Mouse (Mus musculus) cerebellum, adult 2 months (tissue): Measurements from ENCODE around the gene Kat2b. TPM values are rescaled to one million over a fixed set of nuclear protein-coding genes. Genes with fewer than 3 reads are reported as not detected.
"Not testable (repeated sequence)": the region's sequence is repeated elsewhere in the genome, so short reads cannot be mapped to it uniquely, and the experiment has no call there.

ENCODE experiments used
- DNase-seq, 2 experiments: peaks; one replicate each; pipeline ENCODE4 v3.0.0; 2021
- H3K27ac ChIP-seq: fragments of 200-500 bp; 2 replicates; pipeline ENCODE4 v1.5.1; 2012; ENCODE audit warnings: low read length, control low read depth, inconsistent platforms; ENCODE audit not compliant: insufficient read depth
- H3K27me3 ChIP-seq: fragments of 200-500 bp; 2 replicates; pipeline ENCODE4 v1.6.1; 2012; ENCODE audit warnings: inconsistent platforms, mild to moderate bottlenecking, low read length, moderate library complexity; ENCODE audit not compliant: control insufficient read depth, insufficient read depth
- H3K4me1 ChIP-seq: fragments of 200-500 bp; 2 replicates; pipeline ENCODE4 v1.6.1; 2011; ENCODE audit warnings: low read length; ENCODE audit not compliant: control insufficient read depth, insufficient read depth
- H3K4me3 ChIP-seq: fragments of 200-500 bp; replicated peaks from 2 replicates; pipeline ENCODE3; 2011; ENCODE audit warnings: mild to moderate bottlenecking, low read depth, low read length, control low read depth; ENCODE audit not compliant: insufficient read depth
- CTCF ChIP-seq: fragments of 200-500 bp; IDR thresholded peaks from 2 replicates; pipeline ENCODE4 v1.5.1; 2011; ENCODE audit warnings: low read depth, mild to moderate bottlenecking, control low read depth, low read length, moderate library complexity, borderline replicate concordance; ENCODE audit not compliant: insufficient read depth
- POLR2A ChIP-seq: fragments of 200-500 bp; IDR thresholded peaks from 2 replicates; pipeline ENCODE4 v1.6.1; 2011; ENCODE audit warnings: low read length, control low read depth, borderline replicate concordance; ENCODE audit not compliant: insufficient read depth
- WGBS: fragments of 180-500 bp; shearing (Covaris S2); methylation state at CpG from one replicate; pipeline ENCODE4 v1.1.7; 2018; 5-methylcytosine and 5-hydroxymethylcytosine counted together
- polyA plus RNA-seq: library from polyadenylated mRNA; depleted of rRNA; stranded (reverse); fragments of >200 nt; gene quantifications from 2 replicates; pipeline ENCODE4 v1.2.3, GENCODE M21; 2012

The Kat2b gene
- polyA plus RNA-seq, 1 experiment = 40.5 TPM

GRCm38 (mm10) chr17:53678716-53679115 lies 112.1 kb downstream of the Kat2b start:
- DNase-seq = peak; percentile 75 to 91
- Histone ChIP-seq H3K27ac (peak overlapping the region; percentile 86), H3K4me3 (no peak overlapping the region), H3K4me1 (peaks cover 4% of the 10 kb centered on the region; the same call in 1 of the 2 replicates), H3K27me3 (no peaks in the 10 kb centered on the region)
- TF ChIP-seq POLR2A = peak; percentile 38; the same call in 1 of the 2 replicates
- peak; percentile 77 for TF ChIP-seq CTCF
- WGBS = 9% methylated on average over 8 of the region's 8 CpGs

GRCm38 (mm10) chr17:53688321-53688720 lies 121.7 kb downstream of the Kat2b start:
- no peak for TF ChIP-seq CTCF
- TF ChIP-seq POLR2A = no peak
- H3K27ac ChIP-seq = no peak overlapping the region
- no peak overlapping the region for H3K4me3 ChIP-seq

GRCm38 (mm10) chr17:53688877-53689802 lies 122.5 kb downstream of the Kat2b start, which contains the start of gene Sgo1:
TSS of gene Sgo1 (minus strand) at chr17:53689333.
- under 1% methylated on average over 78 of the region's 78 CpGs for WGBS
- Histone ChIP-seq H3K4me1 (no peaks in the 10 kb centered on the region), H3K27ac (peak within 1 kb of the TSS; percentile 86), H3K4me3 (peak within 1 kb of the TSS; percentile 77), H3K27me3 (no peaks in the 10 kb centered on the region)
- TF ChIP-seq POLR2A (peak; percentile 93), CTCF (peak; percentile 51; the same call in 1 of the 2 replicates)
- DNase-seq = peak; percentile 96 to 97

More at GRCm38 (mm10) chr17:53688321-53688720, 121.7 kb downstream of the Kat2b start:
- DNase-seq = no peak
- Histone ChIP-seq H3K4me1 (no peaks in the 10 kb centered on the region), H3K27me3 (no peaks in the 10 kb centered on the region)
- WGBS = 13% methylated on average over 1 of the region's 1 CpGs

GRCm38 (mm10) chr17:53689946-53690345 lies 123.3 kb downstream of the Kat2b start:
- Histone ChIP-seq H3K27ac (peak overlapping the region; percentile 86), H3K4me1 (no peaks in the 10 kb centered on the region), H3K4me3 (peak overlapping the region; percentile 77), H3K27me3 (no peaks in the 10 kb centered on the region)
- 13% methylated on average over 7 of the region's 7 CpGs for WGBS
- DNase-seq = no peak
- TF ChIP-seq POLR2A (no peak), CTCF (no peak)

GRCm38 (mm10) chr17:53694039-53694438 lies 127.4 kb downstream of the Kat2b start:
- no peaks in the 10 kb centered on the region for H3K27me3 ChIP-seq
- H3K4me3 ChIP-seq = no peak overlapping the region
- DNase-seq = peak; percentile 40 to 58
- H3K27ac ChIP-seq = no peak overlapping the region
- TF ChIP-seq POLR2A = no peak
- peak; percentile 52; the same call in 1 of the 2 replicates for TF ChIP-seq CTCF
- whole genome bisulfite sequencing = 74% methylated on average over 2 of the region's 2 CpGs
- H3K4me1 ChIP-seq = no peaks in the 10 kb centered on the region

GRCm38 (mm10) chr17:53697521-53697920 lies 130.9 kb downstream of the Kat2b start:
- not testable (repeated sequence) for H3K27ac ChIP-seq, H3K4me1 ChIP-seq, H3K27me3 ChIP-seq, DNase-seq, H3K4me3 ChIP-seq
- 90% methylated on average over 8 of the region's 8 CpGs for WGBS

- WGBS = 64% methylated on average over 1 of the region's 1 CpGs
- DNase-seq = no peak
- H3K4me3 ChIP-seq = no peak overlapping the region
- no peaks in the 10 kb centered on the region for H3K27me3 ChIP-seq
- peaks cover 3% of the 10 kb centered on the region for H3K4me1 ChIP-seq
- no peak overlapping the region for H3K27ac ChIP-seq
- TF ChIP-seq CTCF (no peak), POLR2A (no peak)
Measured at GRCm38 (mm10) chr17:53714453-53714852, 147.8 kb downstream of the Kat2b start.

- not testable (repeated sequence) for H3K4me1 ChIP-seq, H3K27ac ChIP-seq, H3K27me3 ChIP-seq, H3K4me3 ChIP-seq
- WGBS = 5% methylated on average over 1 of the region's 1 CpGs
- DNase-seq = peak in 1 of 2 experiments; percentile 37
Measured at GRCm38 (mm10) chr17:53715161-53715560, 148.5 kb downstream of the Kat2b start.
